Mouse (Mus musculus) embryonic fibroblast, embryonic 13.5 days (primary cell): ENCODE measurements around the gene Tgm1. TPM values are rescaled to one million over a fixed set of nuclear protein-coding genes. Genes with fewer than 3 reads are reported as not detected.

Experiments used
- H3K27ac ChIP-seq: 2 replicates; pipeline ENCODE4 v1.5.1; 2012; ENCODE audit warnings: low read length, control low read depth, inconsistent platforms; ENCODE audit not compliant: insufficient read depth
- H3K4me1 ChIP-seq: 2 replicates; pipeline ENCODE4 v1.6.1; 2011; ENCODE audit warnings: low read length; ENCODE audit not compliant: control insufficient read depth, insufficient read depth
- H3K4me3 ChIP-seq: 2 replicates; pipeline ENCODE4 v1.5.1; 2011; ENCODE audit warnings: mild to moderate bottlenecking, control low read depth, low read length; ENCODE audit not compliant: insufficient read depth
- CTCF ChIP-seq: IDR thresholded peaks from 2 replicates; pipeline ENCODE4 v1.5.1; 2011; ENCODE audit warnings: mild to moderate bottlenecking, control low read depth, low read length, moderate library complexity, borderline replicate concordance; ENCODE audit not compliant: insufficient read depth
- POLR2A ChIP-seq: IDR thresholded peaks from 2 replicates; pipeline ENCODE4 v1.6.1; 2011; ENCODE audit warnings: low read depth, mild to moderate bottlenecking, control low read depth, low read length, moderate library complexity
- polyA plus RNA-seq: library from polyadenylated mRNA; stranded (reverse); fragments of >200 nt; gene quantifications from 2 replicates; pipeline ENCODE4 v1.2.4, GENCODE M21; 2011; ENCODE audit warnings: low read depth; ENCODE audit not compliant: missing spikeins, insufficient read length

Tgm1 gene
- polyA plus RNA-seq, 1 experiment, result 0.25 TPM

GRCm38 (mm10) chr14:55745180-55745860, 31.6 kb upstream of the Tgm1 start, which contains the start of the genes Dhrs1 and Nop9:
TSS of gene Dhrs1 (minus strand) at chr14:55745690.
TSS of gene Nop9 (plus strand) at chr14:55745693.
- peak; percentile 93 for TF ChIP-seq POLR2A
- TF ChIP-seq CTCF, result no peak
- peak within 1 kb of the TSS; percentile 76 for H3K4me3 ChIP-seq
- H3K27ac ChIP-seq, result no peak within 1 kb of the TSS
- no peaks in the 10 kb centered on the region; the same call in 1 of the 2 replicates for H3K4me1 ChIP-seq

- Histone ChIP-seq H3K4me1 (no peaks in the 10 kb centered on the region; the same call in 1 of the 2 replicates), H3K27ac (no peak overlapping the region), H3K4me3 (no peak overlapping the region)
- TF ChIP-seq POLR2A (no peak), CTCF (peak; percentile 83; the same call in 1 of the 2 replicates)
Observed at GRCm38 (mm10) chr14:55743711-55744110, 30.0 kb upstream of the Tgm1 start.

GRCm38 (mm10) chr14:55737086-55737687, 23.5 kb upstream of the Tgm1 start:
- TF ChIP-seq POLR2A (no peak), CTCF (no peak)
- H3K4me1 ChIP-seq, result no peaks in the 10 kb centered on the region
- no peak overlapping the region for H3K27ac ChIP-seq
- H3K4me3 ChIP-seq, result no peak overlapping the region

- no peaks in the 10 kb centered on the region for H3K4me1 ChIP-seq
- no peak overlapping the region for H3K4me3 ChIP-seq
- no peak for TF ChIP-seq CTCF
- TF ChIP-seq POLR2A, result no peak
- H3K27ac ChIP-seq, result no peak overlapping the region
Observed at GRCm38 (mm10) chr14:55735758-55736157, 22.0 kb upstream of the Tgm1 start.

GRCm38 (mm10) chr14:55735334-55735733, 21.6 kb upstream of the Tgm1 start:
- TF ChIP-seq POLR2A (no peak), CTCF (no peak)
- H3K4me1 ChIP-seq, result no peaks in the 10 kb centered on the region
- H3K4me3 ChIP-seq, result no peak overlapping the region

GRCm38 (mm10) chr14:55734869-55735268, 21.1 kb upstream of the Tgm1 start:
- H3K27ac ChIP-seq, result no peak overlapping the region
- no peak for TF ChIP-seq POLR2A
- no peak for TF ChIP-seq CTCF
- H3K4me3 ChIP-seq, result no peak overlapping the region
- H3K4me1 ChIP-seq, result no peaks in the 10 kb centered on the region

More at GRCm38 (mm10) chr14:55735334-55735733, 21.6 kb upstream of the Tgm1 start:
- H3K27ac ChIP-seq, result no peak overlapping the region

- Histone ChIP-seq H3K27ac (no peak overlapping the region), H3K4me3 (no peak overlapping the region)
- TF ChIP-seq CTCF (no peak), POLR2A (no peak)
Observed at GRCm38 (mm10) chr14:55733889-55734288, 20.2 kb upstream of the Tgm1 start.

GRCm38 (mm10) chr14:55730531-55731032, 16.9 kb upstream of the Tgm1 start:
- H3K4me3 ChIP-seq, result no peak overlapping the region
- TF ChIP-seq CTCF, result no peak
- no peak for TF ChIP-seq POLR2A
- no peaks in the 10 kb centered on the region for H3K4me1 ChIP-seq
- no peak overlapping the region for H3K27ac ChIP-seq

More at GRCm38 (mm10) chr14:55733889-55734288, 20.2 kb upstream of the Tgm1 start:
- H3K4me1 ChIP-seq, result no peaks in the 10 kb centered on the region

GRCm38 (mm10) chr14:55730116-55730515, 16.4 kb upstream of the Tgm1 start:
- Histone ChIP-seq H3K27ac (no peak overlapping the region), H3K4me3 (no peak overlapping the region), H3K4me1 (no peaks in the 10 kb centered on the region)
- TF ChIP-seq POLR2A (no peak), CTCF (no peak)
